Mouse (Mus musculus): ENCODE results near the gene Irf2bp2.

DNA sequence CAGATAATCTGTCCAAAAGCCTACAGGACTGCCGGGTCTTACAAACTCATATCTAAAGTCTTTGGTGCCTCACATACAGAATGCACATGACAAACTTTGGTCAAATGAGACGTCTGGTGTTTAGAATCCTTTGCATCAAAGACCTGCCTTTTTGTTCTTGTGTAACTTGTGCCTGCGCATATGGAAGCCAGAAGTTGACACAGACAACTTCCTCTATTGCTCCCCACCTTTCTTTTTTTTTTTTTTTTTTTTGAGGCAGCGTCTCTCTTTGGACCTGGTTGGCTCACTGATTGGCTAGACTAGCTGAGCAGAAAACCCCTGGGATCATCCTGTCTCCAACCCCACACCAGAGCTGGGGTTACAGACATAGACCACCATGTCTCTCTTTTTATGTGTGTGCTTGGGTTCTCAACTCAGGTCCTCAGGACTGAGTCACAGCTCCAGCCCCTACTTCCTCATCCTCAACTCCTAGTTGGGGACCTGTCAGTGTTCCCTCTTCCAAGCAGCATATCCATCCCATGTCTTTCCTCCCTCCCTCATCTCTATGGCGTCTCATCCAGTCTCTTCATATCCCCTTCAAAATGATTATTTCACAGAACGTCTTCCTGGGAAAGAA, 20.6 kb downstream of the Irf2bp2 start:
- TF ChIP-seq CTCF (IDR thresholded peaks at IDR 0.05; ENCODE audit: low read depth) = no peak
- TF ChIP-seq EP300 (IDR thresholded peaks at IDR 0.05; ENCODE audit: low read depth) = no peak

All from heart, postnatal 0 days (tissue).